Mouse (Mus musculus) erythroblast, embryonic 14.5 days (primary cell): Measurements from ENCODE around the gene Clcc1.

Experiments
- GATA1 ChIP-seq: IDR thresholded peaks from 2 replicates; pipeline ENCODE4 v1.6.1; 2012; ENCODE audit warnings: low read length, inconsistent platforms, mixed read lengths
- TAL1 ChIP-seq: IDR thresholded peaks from 3 replicates; pipeline ENCODE4 v1.6.1; 2012; ENCODE audit warnings: low read length, inconsistent platforms, mixed read lengths

GRCm38 (mm10) chr3:108694321-108694720 lies 40.6 kb downstream of the Clcc1 start:
- TF ChIP-seq TAL1 (no peak), GATA1 (no peak)
